Mouse (Mus musculus): ENCODE data around the gene Abhd14b. TPM values are rescaled to one million over a fixed set of nuclear protein-coding genes. Genes with fewer than 3 reads are reported as not detected.

Gene Abhd14b
- total RNA-seq, 1 experiment: 1.9 TPM

DNA sequence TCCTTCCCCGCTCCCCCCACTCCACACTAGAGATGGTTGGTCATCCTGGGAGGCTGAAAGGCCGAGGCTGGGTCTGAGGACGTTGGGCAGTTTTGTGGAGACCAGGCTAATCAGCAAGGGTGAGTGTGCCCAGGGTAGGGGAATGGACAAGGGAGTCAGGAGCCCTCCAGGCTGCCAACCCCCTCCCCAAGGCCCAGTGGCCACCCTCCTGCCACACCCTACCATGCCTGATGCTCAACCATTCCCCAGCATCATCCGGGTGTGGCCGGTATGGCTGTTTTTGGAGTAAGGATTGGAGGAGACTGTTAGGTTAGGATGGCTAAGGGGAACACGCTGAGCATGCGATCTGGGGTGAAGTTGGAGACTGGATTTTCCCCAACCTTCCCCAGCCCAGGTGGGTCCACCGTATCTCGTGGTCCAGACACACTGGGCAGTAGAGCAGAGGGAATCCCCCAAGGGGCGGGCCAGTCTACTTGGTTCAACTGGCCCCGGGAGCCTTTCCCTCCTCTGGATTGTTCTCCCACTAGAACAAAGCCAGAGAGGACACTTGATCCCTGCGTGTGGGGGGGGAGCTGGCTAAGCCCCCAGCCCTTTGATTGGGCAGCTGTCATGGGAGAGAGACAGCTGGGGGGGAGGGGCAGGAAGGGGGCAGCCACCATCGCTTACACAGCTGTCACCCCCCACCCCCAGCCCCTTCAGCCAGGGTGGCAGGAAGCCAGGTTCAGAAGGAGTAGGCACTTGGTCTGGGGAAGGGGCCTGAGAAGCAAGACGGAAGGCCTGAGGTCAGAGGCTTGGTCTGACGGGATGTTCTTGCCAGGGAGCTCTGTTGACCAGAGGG is 9.3 kb downstream of the Abhd14b start:
- peaks cover 12% of the 10 kb centered on the region for H3K36me3 ChIP-seq (ENCODE audit: control insufficient read depth, insufficient read depth, low read length, poor library complexity, severe bottlenecking)
- in situ Hi-C loops (cut with MboI; ENCODE audit: low sequenced_read_pairs in 2 of 2, unreplicated experiment in 2 of 2): no loop called here
- H3K4me1 ChIP-seq (ENCODE audit: control insufficient read depth in 2 of 2, insufficient read depth in 2 of 2, low read length in 2 of 2, poor library complexity in 1 of 2): peaks cover 14 to 42% of the 10 kb centered on the region in 2 experiments
- peak overlapping the region; percentile 61; the same call in 1 of the 2 replicates for H3K27ac ChIP-seq (ENCODE audit: insufficient read depth, low read depth, low read length, poor library complexity, severe bottlenecking)
- H3K9ac ChIP-seq (ENCODE audit: insufficient read depth, low read depth, low read length, poor library complexity, severe bottlenecking): peak overlapping the region; percentile 60; the same call in 1 of the 2 replicates
- TF ChIP-seq MAFK (IDR thresholded peaks at IDR 0.05; ENCODE audit: insufficient read depth, low read depth, low read length) (no peak), CHD2 (IDR thresholded peaks at IDR 0.05; ENCODE audit: low read depth, low read length) (no peak), ZNF384 (IDR thresholded peaks at IDR 0.05; ENCODE audit: low read depth, low read length) (no peak)
- no peak for DNase-seq (ENCODE audit: low read depth, low spot score)
- no peak overlapping the region; a peak in 1 of 4 replicates for H3K4me3 ChIP-seq (ENCODE audit: insufficient read depth in 1 of 2, low read depth in 1 of 2, low read length in 2 of 2, poor library complexity in 1 of 2, severe bottlenecking in 1 of 2)
- H3K9me3 ChIP-seq (ENCODE audit: control insufficient read depth, insufficient read depth, low read depth, low read length): no peaks in the 10 kb centered on the region

DNA sequence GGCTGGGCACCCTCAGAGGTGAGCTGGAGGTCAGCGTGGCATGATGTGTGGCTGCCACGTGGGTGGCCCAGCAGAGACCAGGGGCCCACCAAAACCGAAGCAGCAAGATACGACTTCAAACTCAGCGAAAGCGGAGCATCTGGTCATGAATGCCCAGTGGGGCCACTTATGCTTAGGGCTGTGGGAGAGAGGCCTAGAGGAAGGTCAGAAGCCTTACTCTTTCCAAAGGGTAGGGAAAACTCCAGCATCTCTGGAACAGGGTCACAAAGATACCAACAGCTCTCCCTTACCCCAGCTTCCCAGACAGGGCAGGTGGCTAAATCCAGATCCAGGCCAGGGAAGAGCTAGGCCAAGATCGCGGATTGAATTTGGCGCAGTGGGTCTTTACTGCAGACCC is 9.9 kb downstream of the Abhd14b start:
- TF ChIP-seq MAFK (IDR thresholded peaks at IDR 0.05; ENCODE audit: insufficient read depth, low read depth, low read length) (no peak), HCFC1 (IDR thresholded peaks at IDR 0.05; ENCODE audit: borderline replicate concordance, insufficient read depth, low read length) (no peak), CHD2 (IDR thresholded peaks at IDR 0.05; ENCODE audit: low read depth, low read length) (no peak), ZC3H11A (IDR thresholded peaks at IDR 0.05; ENCODE audit: borderline replicate concordance, low read depth, low read length) (no peak), ZNF384 (IDR thresholded peaks at IDR 0.05; ENCODE audit: low read depth, low read length) (no peak)
- no peaks in the 10 kb centered on the region for H3K9me3 ChIP-seq (ENCODE audit: control insufficient read depth, insufficient read depth, low read depth, low read length)
- H3K9ac ChIP-seq (ENCODE audit: insufficient read depth, low read depth, low read length, poor library complexity, severe bottlenecking): peak overlapping the region; percentile 11; the same call in 1 of the 2 replicates
- peaks cover 14 to 39% of the 10 kb centered on the region in 2 experiments for H3K4me1 ChIP-seq (ENCODE audit: control insufficient read depth in 2 of 2, insufficient read depth in 2 of 2, low read length in 2 of 2, poor library complexity in 1 of 2)
- in situ Hi-C loops (cut with MboI; ENCODE audit: low sequenced_read_pairs in 2 of 2, unreplicated experiment in 2 of 2): no loop called here
- H3K27ac ChIP-seq (ENCODE audit: insufficient read depth, low read depth, low read length, poor library complexity, severe bottlenecking): no peak overlapping the region
- peaks cover 18% of the 10 kb centered on the region for H3K36me3 ChIP-seq (ENCODE audit: control insufficient read depth, insufficient read depth, low read length, poor library complexity, severe bottlenecking)
- no peak for DNase-seq (ENCODE audit: low read depth, low spot score)
- H3K4me3 ChIP-seq (ENCODE audit: insufficient read depth in 1 of 2, low read depth in 1 of 2, low read length in 2 of 2, poor library complexity in 1 of 2, severe bottlenecking in 1 of 2): no peak overlapping the region

DNA sequence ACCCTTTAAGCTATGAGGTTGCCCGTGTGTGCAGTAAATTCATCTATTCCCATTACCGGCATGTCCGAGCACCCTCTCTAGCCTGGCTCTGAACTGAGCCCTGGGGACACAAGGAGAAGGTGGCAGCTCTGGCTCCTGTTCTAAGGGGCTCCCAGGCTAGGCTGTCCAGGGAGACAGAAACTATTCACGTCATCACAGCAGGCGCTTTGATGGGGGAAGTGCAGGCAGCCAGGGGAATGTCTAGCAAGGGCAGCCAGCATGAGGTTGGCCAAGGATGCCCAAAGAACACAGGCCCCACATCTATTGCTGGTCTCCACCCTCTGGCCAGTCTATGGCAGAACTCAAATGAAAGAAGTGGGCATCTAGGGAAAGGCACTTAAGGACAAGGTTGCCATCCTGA is 10.7 kb downstream of the Abhd14b start:
- H3K9me3 ChIP-seq (ENCODE audit: control insufficient read depth, insufficient read depth, low read depth, low read length): no peaks in the 10 kb centered on the region
- DNase-seq (ENCODE audit: low read depth, low spot score): no peak
- TF ChIP-seq CHD2 (IDR thresholded peaks at IDR 0.05; ENCODE audit: low read depth, low read length) (no peak), MAFK (IDR thresholded peaks at IDR 0.05; ENCODE audit: insufficient read depth, low read depth, low read length) (no peak), HCFC1 (IDR thresholded peaks at IDR 0.05; ENCODE audit: borderline replicate concordance, insufficient read depth, low read length) (no peak), ZNF384 (IDR thresholded peaks at IDR 0.05; ENCODE audit: low read depth, low read length) (no peak), ZC3H11A (IDR thresholded peaks at IDR 0.05; ENCODE audit: borderline replicate concordance, low read depth, low read length) (no peak)
- peaks cover 22% of the 10 kb centered on the region for H3K36me3 ChIP-seq (ENCODE audit: control insufficient read depth, insufficient read depth, low read length, poor library complexity, severe bottlenecking)
- no peak overlapping the region for H3K27ac ChIP-seq (ENCODE audit: insufficient read depth, low read depth, low read length, poor library complexity, severe bottlenecking)
- H3K4me1 ChIP-seq (ENCODE audit: control insufficient read depth in 2 of 2, insufficient read depth in 2 of 2, low read length in 2 of 2, poor library complexity in 1 of 2): peaks cover 14 to 40% of the 10 kb centered on the region in 2 experiments
- no peak overlapping the region for H3K4me3 ChIP-seq (ENCODE audit: insufficient read depth in 1 of 2, low read depth in 1 of 2, low read length in 2 of 2, poor library complexity in 1 of 2, severe bottlenecking in 1 of 2)
- peak overlapping the region; percentile 11; the same call in 1 of the 2 replicates for H3K9ac ChIP-seq (ENCODE audit: insufficient read depth, low read depth, low read length, poor library complexity, severe bottlenecking)
- in situ Hi-C loops (cut with MboI; ENCODE audit: low sequenced_read_pairs in 2 of 2, unreplicated experiment in 2 of 2): no loop called here

DNA sequence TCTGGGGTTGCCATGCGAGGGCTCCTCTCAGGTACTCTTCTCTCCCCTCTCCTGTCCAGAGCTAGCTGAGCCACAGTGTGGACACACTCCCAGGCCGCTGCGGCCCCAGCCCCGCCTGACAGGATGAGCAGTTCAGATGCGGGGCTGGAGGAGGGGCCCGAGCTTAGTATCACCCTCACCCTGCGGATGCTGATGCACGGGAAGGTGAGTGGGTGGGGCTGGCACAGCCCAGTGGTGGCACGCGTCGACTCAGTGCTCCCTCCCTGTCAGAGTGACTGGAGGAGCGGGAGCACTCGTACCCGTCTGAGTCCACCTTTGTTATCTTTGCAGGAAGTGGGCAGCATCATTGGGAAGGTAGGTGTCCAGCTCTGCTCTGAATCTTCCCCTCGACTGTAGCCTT is 12.7 kb downstream of the Abhd14b start:
- in situ Hi-C loops (cut with MboI; ENCODE audit: low sequenced_read_pairs in 2 of 2, unreplicated experiment in 2 of 2): no loop called here
- Histone ChIP-seq H3K4me3 (ENCODE audit: insufficient read depth in 1 of 2, low read depth in 1 of 2, low read length in 2 of 2, poor library complexity in 1 of 2, severe bottlenecking in 1 of 2) (no peak overlapping the region), H3K9ac (ENCODE audit: insufficient read depth, low read depth, low read length, poor library complexity, severe bottlenecking) (no peak overlapping the region), H3K36me3 (ENCODE audit: control insufficient read depth, insufficient read depth, low read length, poor library complexity, severe bottlenecking) (peaks cover 30% of the 10 kb centered on the region), H3K27ac (ENCODE audit: insufficient read depth, low read depth, low read length, poor library complexity, severe bottlenecking) (no peak overlapping the region), H3K9me3 (ENCODE audit: control insufficient read depth, insufficient read depth, low read depth, low read length) (no peaks in the 10 kb centered on the region), H3K4me1 (ENCODE audit: control insufficient read depth in 2 of 2, insufficient read depth in 2 of 2, low read length in 2 of 2, poor library complexity in 1 of 2) (peaks cover 14 to 56% of the 10 kb centered on the region in 2 experiments)
- TF ChIP-seq CHD2 (IDR thresholded peaks at IDR 0.05; ENCODE audit: low read depth, low read length): no peak
- TF ChIP-seq ZC3H11A (IDR thresholded peaks at IDR 0.05; ENCODE audit: borderline replicate concordance, low read depth, low read length): no peak
- TF ChIP-seq ZNF384 (IDR thresholded peaks at IDR 0.05; ENCODE audit: low read depth, low read length): no peak
- no peak for TF ChIP-seq HCFC1 (IDR thresholded peaks at IDR 0.05; ENCODE audit: borderline replicate concordance, insufficient read depth, low read length)
- no peak for TF ChIP-seq MAFK (IDR thresholded peaks at IDR 0.05; ENCODE audit: insufficient read depth, low read depth, low read length)
- no peak for DNase-seq (ENCODE audit: low read depth, low spot score)
